Mouse (Mus musculus) T-cell, adult 66 days (primary cell): ENCODE measurements around the gene Ttll4. TPM values are rescaled to one million over a fixed set of nuclear protein-coding genes. Genes with fewer than 3 reads are reported as not detected.

Source experiments
- total RNA-seq, 2 experiments: library from RNA; stranded (reverse); gene quantifications; 3 replicates in 1 of 2; 4 replicates in 1 of 2; pipeline ENCODE4 v1.2.4; 2023

The Ttll4 gene
- 10 to 100 TPM; 65.7 to 79.6 TPM for total RNA-seq

GRCm38 (mm10) chr1:74661448-74662195 is at the start of gene Ttll4:
TSS of gene Ttll4 (plus strand) at chr1:74661745.

GRCm38 (mm10) chr1:74713099-74713858 is 51.7 kb downstream of the Ttll4 start, which contains the start of gene Cyp27a1:
TSS of gene Cyp27a1 (plus strand) at chr1:74713574.

GRCm38 (mm10) chr1:74748643-74749271 is 87.2 kb downstream of the Ttll4 start, which contains the start of gene Prkag3:
TSS of gene Prkag3 (minus strand) at chr1:74749221.

Other genes with a start within 250 kb of the Ttll4 start
- 10 to 100 TPM; 30.6 to 32.4 TPM for gene Cnot9, start 155.7 kb upstream of the Ttll4 start, total RNA-seq
- gene Plcd4, start 118.9 kb upstream of the Ttll4 start, total RNA-seq: under 1 TPM; 0.62 to 0.84 TPM
- 10 to 100 TPM; 25.0 to 27.9 TPM for gene Usp37, start 117.5 kb upstream of the Ttll4 start, total RNA-seq
- gene Zfp142, start 73.5 kb upstream of the Ttll4 start, total RNA-seq: 10 to 100 TPM; 49.4 to 61.7 TPM
- 10 to 100 TPM; 12.3 to 13.8 TPM for gene Bcs1l, start 73.5 kb upstream of the Ttll4 start, total RNA-seq
- gene Rnf25, start 60.3 kb upstream of the Ttll4 start, total RNA-seq: 10 to 100 TPM; 44.5 to 53.4 TPM
- gene Stk36, start 60.3 kb upstream of the Ttll4 start, total RNA-seq: not detected
- 1 to 10 TPM in 1 of 2 experiments, under 1 TPM in 1; 0.53 to 1.4 TPM for gene Cyp27a1, start 51.8 kb downstream of the Ttll4 start, total RNA-seq
- gene Prkag3, start 87.5 kb downstream of the Ttll4 start, total RNA-seq: not detected
- not detected for gene Wnt6, start 110.1 kb downstream of the Ttll4 start, total RNA-seq
- under 1 TPM; 0.50 to 0.98 TPM for gene Wnt10a, start 129.8 kb downstream of the Ttll4 start, total RNA-seq
- not detected for gene Cdk5r2, start 193.2 kb downstream of the Ttll4 start, total RNA-seq
- not detected for gene Fev, start 223.7 kb downstream of the Ttll4 start, total RNA-seq
- not detected for gene Cryba2, start 231.4 kb downstream of the Ttll4 start, total RNA-seq